Mouse (Mus musculus): ENCODE results near the gene Rab20. TPM values are rescaled to one million over a fixed set of nuclear protein-coding genes. Genes with fewer than 3 reads are reported as not detected.

Gene Rab20
- total RNA-seq, 2 experiments from 2014 or later, result 2.5 to 3.3 TPM

DNA sequence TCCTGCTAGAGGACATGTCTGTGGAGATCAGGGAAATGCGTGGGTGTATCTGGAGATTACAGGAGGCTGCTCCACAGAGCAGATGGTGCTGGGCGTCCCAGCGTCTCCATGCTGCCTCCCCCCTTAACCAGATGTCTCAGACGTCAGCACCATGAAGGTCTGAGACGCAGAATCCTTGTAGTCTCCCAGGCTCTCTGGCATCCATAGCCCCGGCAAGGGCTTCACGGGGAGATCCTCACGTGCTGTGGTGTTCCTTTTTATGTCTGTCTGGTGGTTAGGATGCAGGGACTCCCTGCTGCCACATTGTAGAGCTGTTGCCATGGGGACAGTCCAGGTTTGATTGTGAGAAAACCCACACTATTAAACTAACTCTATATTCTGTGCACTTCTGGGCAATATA lies 64.2 kb downstream of the Rab20 start:
- no peak for ATAC-seq (ENCODE audit: poor library complexity, severe bottlenecking)

DNA sequence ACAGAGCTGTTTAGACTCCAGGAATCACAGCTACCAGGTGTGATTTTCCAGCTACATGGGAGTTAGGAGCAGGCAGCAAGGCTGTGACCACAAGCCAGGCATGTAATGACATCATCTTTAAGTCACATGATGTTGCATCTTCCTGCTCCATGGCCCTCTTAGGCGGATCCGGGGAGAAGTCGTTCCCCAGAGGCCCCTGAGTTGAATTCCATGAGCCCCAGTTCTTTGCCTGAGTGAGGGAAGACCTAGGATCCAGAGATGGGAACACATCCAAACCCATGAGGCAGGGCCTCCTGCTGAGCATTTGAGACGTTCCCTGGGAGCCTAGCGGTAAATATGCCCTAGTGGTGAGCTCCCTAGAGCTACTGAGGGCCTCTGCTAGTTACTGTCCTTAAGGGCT lies 66.1 kb downstream of the Rab20 start:
- ATAC-seq (ENCODE audit: poor library complexity, severe bottlenecking), result no peak

- ATAC-seq (ENCODE audit: poor library complexity, severe bottlenecking), result peak; percentile 62
These were observed 66.9 kb downstream of the Rab20 start for GRCm38 (mm10) chr8:11411504-11412124.

GRCm38 (mm10) chr8:11405722-11406481 lies 72.6 kb downstream of the Rab20 start:
- ATAC-seq (ENCODE audit: poor library complexity, severe bottlenecking), result no peak

- ATAC-seq (ENCODE audit: poor library complexity, severe bottlenecking), result no peak
These were observed 73.9 kb downstream of the Rab20 start for GRCm38 (mm10) chr8:11404614-11405013.

DNA sequence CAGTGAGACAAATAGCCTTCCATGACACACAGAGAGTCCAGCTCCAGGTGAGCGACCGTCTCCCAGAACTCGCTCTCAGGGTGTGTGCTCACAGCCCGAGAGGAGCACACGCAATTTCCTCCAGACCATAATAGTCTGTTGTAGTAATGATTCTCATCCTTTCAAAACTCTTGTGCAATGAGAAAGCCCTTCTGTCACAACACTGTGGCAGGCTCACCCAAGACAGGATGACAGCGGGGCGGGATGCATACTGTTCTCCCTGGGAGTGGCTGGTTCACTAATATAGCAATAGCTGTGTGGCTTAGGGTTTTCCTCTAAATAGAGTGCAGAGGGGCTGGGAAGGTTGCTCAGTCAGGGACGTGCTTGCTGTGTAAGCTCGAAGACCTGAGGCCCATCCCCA lies 74.7 kb downstream of the Rab20 start:
- ATAC-seq (ENCODE audit: poor library complexity, severe bottlenecking), result peak; percentile 97

Other genes with a start within 250 kb of the Rab20 start
- 0.02 and 0.07 TPM in 2 replicates for gene Col4a2, start 165.9 kb downstream of the Rab20 start, total RNA-seq (2015)
- 0.15 and 0.73 TPM in 2 replicates for gene Col4a2, start 165.9 kb downstream of the Rab20 start, total RNA-seq (2017)
- 0.30 and 1.3 TPM in 2 replicates for gene Col4a1, start 165.9 kb downstream of the Rab20 start, total RNA-seq (2015)
- gene Col4a1, start 165.9 kb downstream of the Rab20 start, total RNA-seq (2017), result 0.04 and 1.1 TPM in 2 replicates
- 39.8 and 53.9 TPM in 2 replicates for gene Naxd, start 18.8 kb upstream of the Rab20 start, total RNA-seq (2015)
- 45.7 and 58.1 TPM in 2 replicates for gene Naxd, start 18.8 kb upstream of the Rab20 start, total RNA-seq (2017)
- 17.2 and 20.7 TPM in 2 replicates for gene Cars2, start 72.1 kb upstream of the Rab20 start, total RNA-seq (2015)
- 23.3 and 25.5 TPM in 2 replicates for gene Cars2, start 72.1 kb upstream of the Rab20 start, total RNA-seq (2017)
- 42.5 and 42.9 TPM in 2 replicates for gene Ing1, start 76.9 kb upstream of the Rab20 start, total RNA-seq (2015)
- 47.4 and 55.3 TPM in 2 replicates for gene Ing1, start 76.9 kb upstream of the Rab20 start, total RNA-seq (2017)
- 32.8 and 37.5 TPM in 2 replicates for gene Ankrd10, start 157.0 kb upstream of the Rab20 start, total RNA-seq (2015)
- gene Ankrd10, start 157.0 kb upstream of the Rab20 start, total RNA-seq (2017), result 27.2 and 29.4 TPM in 2 replicates
- not detected in 2 replicates for gene 1700016D06Rik, start 222.4 kb upstream of the Rab20 start, total RNA-seq (2015)
- gene 1700016D06Rik, start 222.4 kb upstream of the Rab20 start, total RNA-seq (2017), result not detected in 2 replicates
- gene Arhgef7, start 249.0 kb upstream of the Rab20 start, total RNA-seq (2015), result 39.5 and 48.5 TPM in 2 replicates
- gene Arhgef7, start 249.0 kb upstream of the Rab20 start, total RNA-seq (2017), result 25.0 and 27.0 TPM in 2 replicates